Mouse (Mus musculus) lung, postnatal 10 days (tissue): ENCODE measurements around the gene Thsd4.

Source experiments
- DNase-seq: peaks from one replicate; pipeline ENCODE4 v3.0.0; 2021

Gene Thsd4

GRCm38 (mm10) chr9:60053117-60053516 lies 468.7 kb downstream of the Thsd4 start:
- no peak for DNase-seq

DNA sequence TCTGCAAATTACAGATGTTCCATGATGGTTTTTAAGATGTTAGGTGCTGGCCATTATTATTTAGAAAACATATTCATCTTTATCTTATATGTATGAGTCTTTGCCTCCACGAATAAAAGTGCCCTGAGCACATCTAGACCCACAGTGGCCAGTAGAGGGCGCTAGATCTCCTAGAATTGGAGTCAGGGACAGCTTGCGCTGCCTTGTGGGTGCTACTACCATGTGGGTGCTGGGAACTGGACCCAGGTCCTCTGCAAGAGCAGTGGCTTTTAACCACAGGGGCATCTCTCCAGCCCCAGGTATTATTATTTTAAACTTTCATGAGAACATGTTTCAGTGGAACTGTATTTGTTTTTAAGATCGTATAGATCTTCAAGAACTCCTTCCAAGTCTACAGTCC lies 469.4 kb downstream of the Thsd4 start:
- no peak for DNase-seq

GRCm38 (mm10) chr9:60043175-60043574 lies 478.7 kb downstream of the Thsd4 start:
- DNase-seq = no peak

DNA sequence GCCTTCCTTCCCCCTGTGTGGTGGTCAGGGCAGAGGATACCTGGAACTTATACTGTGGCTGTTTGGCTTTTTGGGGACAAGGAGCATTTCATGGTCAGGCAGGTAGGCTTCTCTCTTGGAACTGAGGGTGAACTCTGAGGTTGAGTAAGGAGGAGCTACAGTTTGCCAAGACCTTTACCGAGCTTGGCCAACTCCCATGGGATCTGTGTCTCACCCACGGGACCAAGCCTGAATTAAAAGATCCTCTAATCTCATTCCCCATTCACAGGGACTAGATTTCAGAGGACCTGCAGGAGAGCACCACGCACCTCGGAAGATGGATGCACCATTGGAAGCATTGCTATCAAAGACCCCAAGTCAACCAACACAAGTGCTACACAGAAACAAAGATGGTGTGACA lies 487.0 kb downstream of the Thsd4 start:
- no peak for DNase-seq

DNA sequence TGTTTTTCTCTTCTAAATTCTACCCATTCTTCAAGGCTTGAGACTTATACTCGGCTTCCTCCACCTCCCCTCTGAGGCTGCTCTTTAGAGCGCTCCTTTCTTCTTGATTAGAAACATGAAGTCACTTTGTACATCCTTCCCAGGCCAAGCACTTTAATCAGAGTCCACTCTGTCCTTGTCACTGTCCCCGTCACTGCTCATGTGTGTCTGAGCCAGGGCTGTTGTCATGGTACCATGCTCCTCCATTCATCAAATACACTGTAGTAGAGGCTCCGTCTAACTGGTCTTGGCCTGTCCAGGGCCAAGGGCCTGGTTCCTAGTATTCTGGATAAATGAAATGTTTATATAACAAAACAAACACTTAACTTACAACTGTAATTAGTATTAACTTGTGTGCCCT lies 494.6 kb downstream of the Thsd4 start:
- DNase-seq = no peak

- DNase-seq = no peak
Measured at GRCm38 (mm10) chr9:60026795-60027194, 495.1 kb downstream of the Thsd4 start.

DNA sequence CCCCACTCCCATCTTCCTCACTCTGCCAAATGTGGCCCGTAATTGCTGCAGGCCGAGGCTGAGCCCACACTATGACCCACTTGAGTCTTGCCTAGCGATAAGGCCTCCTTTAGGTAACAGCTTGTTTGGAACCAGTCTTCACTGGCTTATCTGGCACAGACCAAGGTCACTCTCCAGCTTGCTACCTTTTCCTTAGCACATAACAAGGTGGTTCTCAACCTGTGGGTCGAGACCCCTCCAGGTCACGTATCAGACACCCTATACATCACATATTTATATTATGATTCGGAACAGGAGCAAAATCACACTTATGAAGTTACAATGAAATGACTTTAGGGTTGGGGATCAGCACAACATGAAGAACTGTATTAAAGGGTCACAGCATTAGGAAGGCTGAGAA lies 495.9 kb downstream of the Thsd4 start:
- DNase-seq = no peak

DNA sequence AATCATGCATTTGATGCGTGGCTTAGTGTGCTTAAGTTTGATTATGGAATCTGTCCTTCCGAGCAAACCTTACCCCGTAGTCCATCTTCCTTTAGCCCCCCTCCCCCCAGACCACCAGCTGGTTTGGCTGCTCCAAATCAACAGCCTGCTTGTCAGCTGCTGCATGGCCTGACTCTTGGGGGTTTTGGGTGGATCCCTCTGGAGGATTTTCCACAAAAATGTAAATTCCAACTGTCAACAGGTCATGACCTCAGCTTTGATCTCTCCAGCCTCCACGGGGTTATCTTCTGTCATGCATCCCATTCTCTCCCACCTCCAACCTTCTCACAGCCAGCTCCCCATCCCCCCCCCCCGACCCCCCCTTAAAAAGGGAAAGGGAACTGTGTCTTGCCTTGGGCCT lies 496.9 kb downstream of the Thsd4 start:
- DNase-seq = peak; percentile 43

DNA sequence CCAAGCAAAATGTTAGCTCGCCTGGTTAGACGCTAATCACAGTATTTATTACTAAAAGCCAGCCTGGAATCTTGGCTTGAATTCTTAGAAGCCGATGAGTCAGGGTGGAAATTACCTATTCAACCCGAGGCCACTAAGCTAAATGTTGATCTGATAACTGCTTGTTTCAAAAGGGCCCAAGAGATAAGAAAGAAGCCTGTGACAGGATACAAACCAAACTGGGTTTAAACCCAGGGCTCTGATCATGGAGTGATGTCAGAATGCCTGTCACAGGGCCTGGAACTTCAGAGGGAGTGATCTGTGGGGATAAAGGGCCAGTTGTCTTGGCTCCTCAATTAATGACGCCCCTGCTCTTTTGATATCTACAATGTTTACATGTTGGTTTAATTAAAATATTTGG lies 497.3 kb downstream of the Thsd4 start:
- no peak for DNase-seq

GRCm38 (mm10) chr9:60022331-60022730 lies 499.5 kb downstream of the Thsd4 start:
- DNase-seq = peak; percentile 20

- DNase-seq = no peak
Measured at GRCm38 (mm10) chr9:60020444-60020843, 501.4 kb downstream of the Thsd4 start.

DNA sequence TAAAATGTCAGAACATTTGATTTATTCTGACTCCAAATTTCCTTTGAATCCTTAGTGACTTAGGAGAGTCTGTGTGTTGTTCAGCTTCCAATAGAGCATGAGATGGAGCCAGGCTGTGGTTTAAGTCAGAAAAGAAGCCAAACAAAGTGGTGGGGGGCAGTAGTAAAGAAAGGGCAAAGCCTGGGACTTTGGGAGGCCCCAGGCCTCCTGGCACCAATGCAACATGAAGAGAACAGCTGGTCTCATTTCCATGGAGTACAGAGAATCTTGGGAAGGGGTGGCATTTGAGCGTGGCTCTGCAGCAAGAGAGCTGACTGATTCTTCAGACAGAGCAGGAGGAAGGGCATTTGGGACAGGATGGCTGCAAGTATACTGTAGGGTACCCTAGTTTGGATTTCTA lies 511.6 kb downstream of the Thsd4 start:
- DNase-seq = no peak

DNA sequence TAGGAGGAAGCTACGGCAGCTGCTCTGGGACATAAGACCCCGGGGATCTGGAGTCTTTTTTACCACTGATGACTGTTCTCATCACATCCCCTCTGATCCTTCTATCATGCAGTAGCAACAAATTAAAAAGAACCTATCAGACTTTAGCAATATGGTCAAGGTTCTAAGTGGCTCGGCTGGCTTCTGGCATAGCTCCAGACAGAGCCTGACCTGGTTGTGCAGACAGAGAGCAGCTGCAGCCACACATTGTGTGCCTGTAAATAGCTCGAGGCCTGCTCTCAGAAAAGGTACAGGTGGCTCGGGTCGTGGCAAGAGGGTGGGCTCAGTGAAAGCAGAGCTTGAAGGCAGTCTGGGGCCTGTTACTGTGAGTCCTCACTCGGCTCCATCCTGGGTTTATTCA lies 512.9 kb downstream of the Thsd4 start:
- DNase-seq = no peak

GRCm38 (mm10) chr9:60002323-60002722 lies 519.5 kb downstream of the Thsd4 start:
- no peak for DNase-seq

DNA sequence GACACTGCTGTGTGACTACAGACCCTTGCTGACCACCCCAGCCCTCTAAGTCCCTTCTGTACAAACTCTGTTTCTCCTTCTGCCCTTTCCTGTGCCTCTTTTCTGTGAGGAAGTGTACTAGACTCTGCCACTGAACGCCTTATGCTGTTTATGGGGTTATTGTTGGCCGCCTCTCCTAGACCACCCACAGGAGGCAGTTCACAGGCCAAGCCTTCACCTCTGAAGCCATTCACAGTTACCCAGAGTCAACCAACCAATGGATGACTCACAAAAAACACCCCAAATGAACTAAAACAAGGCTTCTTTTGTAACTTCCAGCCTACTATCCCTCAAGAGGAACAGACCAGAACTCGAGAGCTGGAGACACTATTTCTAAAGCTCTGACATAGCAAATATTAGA lies 520.4 kb downstream of the Thsd4 start:
- DNase-seq = no peak

DNA sequence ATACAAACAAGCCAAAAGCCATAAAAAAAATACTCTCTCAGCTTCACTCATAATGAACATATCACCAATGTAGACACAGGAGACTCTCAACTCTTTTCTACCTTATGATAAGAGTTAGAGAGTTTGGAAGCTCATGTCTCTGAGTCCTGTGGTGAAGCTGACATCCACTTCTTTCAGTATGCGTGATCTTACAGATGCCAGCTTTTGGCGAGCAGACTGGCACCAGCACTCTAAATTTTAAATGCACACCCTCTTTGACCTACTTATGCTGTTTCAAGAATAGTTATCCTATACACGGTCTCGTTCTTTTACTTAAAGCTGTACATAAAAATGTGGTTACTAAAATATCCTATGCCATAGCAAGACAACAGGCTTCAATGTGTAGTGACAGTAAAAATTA lies 524.1 kb downstream of the Thsd4 start:
- DNase-seq = no peak

- no peak for DNase-seq
Measured at GRCm38 (mm10) chr9:59991407-59991806, 530.4 kb downstream of the Thsd4 start.

DNA sequence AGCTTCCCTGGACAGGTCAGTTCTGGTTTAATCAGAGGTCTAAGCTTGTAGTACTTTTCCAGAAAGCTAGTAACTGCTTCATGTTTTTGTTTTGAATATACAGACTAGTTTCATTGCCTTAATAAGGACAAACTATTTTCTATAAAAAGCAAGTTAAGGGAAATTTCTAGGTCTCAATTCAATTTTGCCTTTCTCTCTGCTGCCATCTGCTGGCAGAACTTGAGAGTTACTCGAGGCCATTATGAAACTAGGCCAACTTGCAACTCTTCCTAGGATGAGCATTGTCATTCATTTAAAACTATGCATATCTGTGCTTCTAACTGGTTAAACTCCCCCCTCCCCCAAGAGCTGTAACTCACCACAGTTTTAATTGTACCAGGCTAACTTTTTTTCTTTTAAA lies 532.0 kb downstream of the Thsd4 start:
- DNase-seq = peak; percentile 77

GRCm38 (mm10) chr9:59985900-59986572 lies 535.8 kb downstream of the Thsd4 start:
- DNase-seq = peak; percentile 12

DNA sequence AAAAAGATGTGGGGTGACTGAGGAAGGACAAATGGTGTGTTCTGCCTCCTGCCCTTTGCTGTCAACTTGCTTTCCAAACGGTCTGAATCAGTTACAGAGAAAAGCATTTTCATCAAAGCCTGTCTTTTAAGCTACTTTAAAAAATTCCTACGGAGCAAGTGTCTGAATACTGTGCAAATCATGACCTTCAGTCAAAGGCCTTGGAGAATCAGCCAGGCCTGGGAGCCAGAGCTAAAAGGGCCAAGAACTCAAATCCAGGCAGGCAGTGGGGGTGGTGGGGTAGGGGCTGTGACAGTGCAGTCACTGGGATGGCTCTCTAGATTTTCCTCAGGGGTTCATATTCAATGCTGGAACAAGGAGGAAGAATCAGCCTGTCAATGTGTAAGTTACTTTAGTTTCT lies 540.7 kb downstream of the Thsd4 start:
- no peak for DNase-seq

DNA sequence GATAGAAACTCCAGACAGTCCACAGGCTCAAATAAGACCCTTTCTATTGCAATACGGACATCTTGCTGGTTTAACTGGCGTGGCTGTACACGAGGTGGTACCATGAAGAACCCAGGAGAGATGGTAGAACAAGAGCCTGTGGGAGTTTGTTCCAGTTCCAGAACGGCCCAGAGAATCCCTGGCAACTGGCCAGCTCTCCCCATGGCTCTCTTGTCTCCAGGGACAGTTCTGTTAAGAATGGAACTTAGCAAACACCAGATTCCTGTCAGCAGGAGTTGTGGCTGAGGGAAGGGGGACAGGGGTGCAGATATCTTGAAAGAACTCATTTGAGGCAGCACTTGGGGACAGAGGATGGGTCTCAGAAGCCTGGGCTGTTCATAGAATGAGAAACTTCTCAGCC lies 550.6 kb downstream of the Thsd4 start:
- peak; percentile 37 for DNase-seq

GRCm38 (mm10) chr9:59969383-59969782 lies 552.5 kb downstream of the Thsd4 start:
- DNase-seq = peak; percentile 75

GRCm38 (mm10) chr9:59965046-59965445 lies 556.8 kb downstream of the Thsd4 start:
- DNase-seq = no peak

- peak; percentile 63 for DNase-seq
Measured at GRCm38 (mm10) chr9:59964367-59964766, 557.5 kb downstream of the Thsd4 start.

GRCm38 (mm10) chr9:59961201-59961955 lies 560.5 kb downstream of the Thsd4 start:
- DNase-seq = no peak
